Mouse (Mus musculus) midbrain, postnatal 0 days (tissue): Measurements from ENCODE around the gene AC131692.1. TPM values are rescaled to one million over a fixed set of nuclear protein-coding genes. Genes with fewer than 3 reads are reported as not detected.

Experiments used
- ATAC-seq: fragments of 200-750 bp; cut with Nextera tagmentation; 2 replicates; pipeline ENCODE4 v1.8.0; 2017; ENCODE audit warnings: moderate number of reproducible peaks, mild to moderate bottlenecking, moderate TSS enrichment, moderate library complexity; ENCODE audit not compliant: low FRiP score
- DNase-seq: peaks from one replicate; pipeline ENCODE4 v3.0.0-alpha.2; 2015; ENCODE audit warnings: low spot score
- H3K27ac ChIP-seq: fragments of 300-500 bp; sonication (generic); 2 replicates; pipeline ENCODE4 v1.5.1; 2014; ENCODE audit warnings: low read depth, mild to moderate bottlenecking, low read length, mixed read lengths
- H3K27me3 ChIP-seq: fragments of 300-500 bp; sonication (generic); 2 replicates; pipeline ENCODE4 v1.6.1; 2014; ENCODE audit warnings: low read length, control low read depth, mixed read lengths; ENCODE audit not compliant: insufficient read depth
- H3K36me3 ChIP-seq: fragments of 300-500 bp; sonication (generic); 2 replicates; pipeline ENCODE4 v1.6.1; 2014; ENCODE audit warnings: low read length, control low read depth, mixed read lengths; ENCODE audit not compliant: insufficient read depth
- H3K4me1 ChIP-seq: fragments of 300-500 bp; sonication (generic); 2 replicates; pipeline ENCODE4 v1.6.1; 2014; ENCODE audit warnings: mild to moderate bottlenecking, control low read depth, antibody characterized with exemption, low read length, mixed read lengths; ENCODE audit not compliant: insufficient read depth
- H3K4me2 ChIP-seq: fragments of 300-500 bp; sonication (generic); 2 replicates; pipeline ENCODE4 v1.6.1; 2014; ENCODE audit warnings: low read depth, mild to moderate bottlenecking, low read length, mixed read lengths; ENCODE audit not compliant: poor library complexity, severe bottlenecking
- H3K4me3 ChIP-seq: fragments of 300-500 bp; sonication (generic); 2 replicates; pipeline ENCODE4 v1.5.1; 2014; ENCODE audit warnings: low read depth, mild to moderate bottlenecking, low read length, moderate library complexity
- H3K9ac ChIP-seq: fragments of 300-500 bp; sonication (generic); replicated peaks from 2 replicates; pipeline ENCODE4 v1.6.1; 2014; ENCODE audit warnings: mild to moderate bottlenecking, low read length, moderate library complexity, mixed read lengths; ENCODE audit not compliant: poor library complexity, severe bottlenecking
- H3K9me3 ChIP-seq: fragments of 300-500 bp; sonication (generic); 2 replicates; pipeline ENCODE4 v1.6.1; 2016; ENCODE audit warnings: low read length, control low read depth
- CTCF ChIP-seq: IDR thresholded peaks from 2 replicates; pipeline ENCODE4 v1.5.1; 2016; ENCODE audit warnings: antibody characterized with exemption, mild to moderate bottlenecking
- WGBS: fragments of 180-500 bp; shearing (Covaris S2); extraction: QIAGEN DNeasy Blood & Tissue Kit; methylation state at CpG from one replicate; pipeline ENCODE4 v1.1.7; 2014; 5-methylcytosine and 5-hydroxymethylcytosine counted together
- polyA plus RNA-seq: library from polyadenylated mRNA; unstranded; fragments of >200 nt; fragmentation: Nextera tagmentation; extraction: Ambion mirVana; gene quantifications from 2 replicates; pipeline ENCODE4 v1.2.1, GENCODE M21; 2015
- total RNA-seq: library from RNA; depleted of rRNA; stranded (reverse); fragments of >200 nt; gene quantifications from 2 replicates; pipeline ENCODE4 v1.2.3, GENCODE M21; 2014

AC131692.1 gene
- total and polyA plus RNA-seq, 2 experiments from 2014 or later, result not detected

GRCm38 (mm10) chr19:6082156-6082555 lies 12.1 kb upstream of the AC131692.1 start, which contains the start of gene Gm28374:
Gene Gm28374, minus strand, starts transcription at chr19:6082256.
- Histone ChIP-seq H3K4me3 (no peak within 1 kb of the TSS), H3K9ac (no peak within 1 kb of the TSS), H3K27me3 (no peaks in the 10 kb centered on the region), H3K36me3 (peaks cover 24% of the 10 kb centered on the region), H3K4me2 (no peak within 1 kb of the TSS), H3K27ac (no peak within 1 kb of the TSS), H3K9me3 (no peaks in the 10 kb centered on the region), H3K4me1 (peaks cover 7% of the 10 kb centered on the region; the same call in 1 of the 2 replicates)
- no peak for TF ChIP-seq CTCF
- WGBS, result 92% methylated on average over 9 of the region's 9 CpGs
- DNase-seq, result no peak
- ATAC-seq, result no peak

- DNase-seq (peak; percentile 99), ATAC-seq (peak; percentile 88)
- Histone ChIP-seq H3K36me3 (peaks cover 22% of the 10 kb centered on the region), H3K27ac (peak within 1 kb of the TSS; percentile 65), H3K4me2 (peak within 1 kb of the TSS; percentile 93), H3K9ac (peak within 1 kb of the TSS; percentile 63), H3K27me3 (no peaks in the 10 kb centered on the region), H3K4me3 (peak within 1 kb of the TSS; percentile 70), H3K9me3 (no peaks in the 10 kb centered on the region), H3K4me1 (peaks cover 7% of the 10 kb centered on the region; the same call in 1 of the 2 replicates)
- WGBS, result under 1% methylated on average over 58 of the region's 58 CpGs
- no peak for TF ChIP-seq CTCF
Measured at GRCm38 (mm10) chr19:6084478-6085248, 9.6 kb upstream of the AC131692.1 start, which contains the start of the genes Zfpl1 and Cdca5. Gene Zfpl1, minus strand, starts transcription at chr19:6084956. Gene Cdca5, plus strand, starts transcription at chr19:6084983.

GRCm38 (mm10) chr19:6085417-6085879 lies 8.8 kb upstream of the AC131692.1 start:
- no peak overlapping the region for H3K9ac ChIP-seq
- no peaks in the 10 kb centered on the region for H3K27me3 ChIP-seq
- DNase-seq, result peak; percentile 61

GRCm38 (mm10) chr19:6088841-6089240 lies 5.4 kb upstream of the AC131692.1 start:
- WGBS, result 95% methylated on average over 13 of the region's 13 CpGs
- Histone ChIP-seq H3K9me3 (no peaks in the 10 kb centered on the region), H3K4me3 (no peak overlapping the region), H3K4me2 (no peak overlapping the region), H3K9ac (no peak overlapping the region), H3K27ac (no peak overlapping the region), H3K4me1 (peaks cover 5% of the 10 kb centered on the region; the same call in 1 of the 2 replicates), H3K36me3 (no peaks in the 10 kb centered on the region), H3K27me3 (no peaks in the 10 kb centered on the region)
- DNase-seq (no peak), ATAC-seq (no peak)
- no peak for TF ChIP-seq CTCF

More at GRCm38 (mm10) chr19:6085417-6085879, 8.8 kb upstream of the AC131692.1 start:
- Histone ChIP-seq H3K4me2 (peak overlapping the region; percentile 93), H3K9me3 (no peaks in the 10 kb centered on the region), H3K4me3 (peak overlapping the region; percentile 70), H3K4me1 (peaks cover 7% of the 10 kb centered on the region; the same call in 1 of the 2 replicates), H3K36me3 (peaks cover 15% of the 10 kb centered on the region), H3K27ac (no peak overlapping the region)
- 1% methylated on average over 17 of the region's 17 CpGs for WGBS
- no peak for ATAC-seq
- no peak for TF ChIP-seq CTCF

- H3K4me2 ChIP-seq, result no peak overlapping the region
- DNase-seq (no peak), ATAC-seq (no peak)
- WGBS, result 93% methylated on average over 3 of the region's 3 CpGs
- H3K9me3 ChIP-seq, result no peaks in the 10 kb centered on the region
- H3K4me3 ChIP-seq, result no peak overlapping the region
- no peaks in the 10 kb centered on the region for H3K36me3 ChIP-seq
- H3K27ac ChIP-seq, result no peak overlapping the region
- H3K9ac ChIP-seq, result no peak overlapping the region
- H3K4me1 ChIP-seq, result no peaks in the 10 kb centered on the region
- no peaks in the 10 kb centered on the region for H3K27me3 ChIP-seq
- TF ChIP-seq CTCF, result no peak
Measured at GRCm38 (mm10) chr19:6097847-6098246, 3.6 kb downstream of the AC131692.1 start.

- Histone ChIP-seq H3K4me1 (no peaks in the 10 kb centered on the region), H3K36me3 (no peaks in the 10 kb centered on the region), H3K27me3 (no peaks in the 10 kb centered on the region), H3K9me3 (no peaks in the 10 kb centered on the region), H3K27ac (no peak overlapping the region), H3K4me2 (no peak overlapping the region), H3K4me3 (no peak overlapping the region), H3K9ac (no peak overlapping the region)
- 78% methylated on average over 6 of the region's 6 CpGs for WGBS
- no peak for TF ChIP-seq CTCF
- DNase-seq (no peak), ATAC-seq (no peak)
Measured at GRCm38 (mm10) chr19:6101186-6101585, 7.0 kb downstream of the AC131692.1 start.
